Mouse (Mus musculus) CD4-positive, CD25-positive, alpha-beta regulatory T cell, adult 9 weeks (primary cell): ENCODE measurements around the gene Pot1a. TPM values are rescaled to one million over a fixed set of nuclear protein-coding genes. Genes with fewer than 3 reads are reported as not detected.

Experiments
- polyA plus RNA-seq: library from polyadenylated mRNA; unstranded; fragments of 100-300 nt; shearing (Covaris generic); gene quantifications from one replicate; pipeline ENCODE4 v1.2.1, GENCODE M21; 2017

The Pot1a gene
- 46.9 TPM for polyA plus RNA-seq

GRCm38 (mm10) chr6:25808806-25809495, at the start of gene Pot1a:
Pot1a (minus strand) TSS chr6:25809246.

Other genes starting within 250 kb of the Pot1a start
- not detected for gene Gpr37, start 118.5 kb downstream of the Pot1a start, polyA plus RNA-seq